Mouse (Mus musculus) naive thymus-derived CD4-positive, alpha-beta T cell, adult 5 months (primary cell): ENCODE measurements around the gene Dhrs2. TPM values are rescaled to one million over a fixed set of nuclear protein-coding genes. Genes with fewer than 3 reads are reported as not detected.

Experiments
- polyA plus RNA-seq: library from polyadenylated mRNA; unstranded; fragments of 100-300 nt; shearing (Covaris generic); gene quantifications from one replicate; pipeline ENCODE4 v1.2.1, GENCODE M21; 2017

Dhrs2 gene
- not detected for polyA plus RNA-seq

GRCm38 (mm10) chr14:55221707-55222106 is at the start of gene Dhrs2:
TSS of gene Dhrs2 (plus strand) at chr14:55222007.

Other genes starting within 250 kb of the Dhrs2 start
- not detected for gene Gm17428, start 245.1 kb upstream of the Dhrs2 start, polyA plus RNA-seq
- gene Myh7, start 227.4 kb upstream of the Dhrs2 start, polyA plus RNA-seq: not detected
- gene Ngdn, start 206.6 kb upstream of the Dhrs2 start, polyA plus RNA-seq: 144 TPM
- gene Zfhx2, start 129.7 kb upstream of the Dhrs2 start, polyA plus RNA-seq: 4.0 TPM
- gene Thtpa, start 127.2 kb upstream of the Dhrs2 start, polyA plus RNA-seq: 3.3 TPM
- gene Ap1g2, start 115.4 kb upstream of the Dhrs2 start, polyA plus RNA-seq: 137 TPM
- gene Jph4, start 105.1 kb upstream of the Dhrs2 start, polyA plus RNA-seq: not detected